Mouse (Mus musculus) forebrain, embryonic 11.5 days (tissue): ENCODE measurements around the gene Pnmt. TPM values are rescaled to one million over a fixed set of nuclear protein-coding genes. Genes with fewer than 3 reads are reported as not detected.
A peak's percentile ranks its signal among the peaks of the same experiment; 100 is the strongest.

Experiments
- ATAC-seq: fragments of 200-750 bp; cut with Nextera tagmentation; replicated peaks from 2 replicates; pipeline ENCODE4 v1.8.0; 2017; ENCODE audit warnings: moderate TSS enrichment; ENCODE audit not compliant: low FRiP score
- DNase-seq: peaks from one replicate; pipeline ENCODE4 v3.0.0-alpha.2; 2017; ENCODE audit warnings: low spot score
- H3K27ac ChIP-seq: fragments of 300-500 bp; sonication (generic); 2 replicates; pipeline ENCODE4 v1.5.1; 2014; ENCODE audit warnings: low read depth, low read length
- H3K27me3 ChIP-seq: fragments of 300-500 bp; sonication (generic); 2 replicates; pipeline ENCODE4 v1.6.1; 2014; ENCODE audit warnings: mild to moderate bottlenecking, low read length, mixed read lengths; ENCODE audit not compliant: control insufficient read depth, insufficient read depth
- H3K36me3 ChIP-seq: fragments of 300-500 bp; sonication (generic); 2 replicates; pipeline ENCODE4 v1.6.1; 2014; ENCODE audit warnings: mild to moderate bottlenecking, low read length, moderate library complexity, mixed read lengths; ENCODE audit not compliant: control insufficient read depth, insufficient read depth
- H3K4me1 ChIP-seq: fragments of 300-500 bp; sonication (generic); replicated peaks from 2 replicates; pipeline ENCODE4 v1.6.1; 2014; ENCODE audit warnings: low read length, mixed read lengths; ENCODE audit not compliant: control insufficient read depth, insufficient read depth
- H3K4me2 ChIP-seq: fragments of 300-500 bp; sonication (generic); 2 replicates; pipeline ENCODE4 v1.6.1; 2014; ENCODE audit warnings: low read depth, mild to moderate bottlenecking, low read length, moderate library complexity, mixed read lengths; ENCODE audit not compliant: severe bottlenecking
- H3K4me3 ChIP-seq: fragments of 300-500 bp; sonication (generic); 2 replicates; pipeline ENCODE4 v1.5.1; 2014; ENCODE audit warnings: low read depth, low read length
- H3K9ac ChIP-seq: fragments of 300-500 bp; sonication (generic); 2 replicates; pipeline ENCODE4 v1.6.1; 2014; ENCODE audit warnings: low read length
- H3K9me3 ChIP-seq: fragments of 300-500 bp; sonication (generic); 2 replicates; pipeline ENCODE4 v1.6.1; 2016; ENCODE audit warnings: low read length, mixed read lengths; ENCODE audit not compliant: control insufficient read depth
- WGBS: fragments of 180-500 bp; shearing (Covaris S2); extraction: QIAGEN DNeasy Blood & Tissue Kit; methylation state at CpG from one replicate; pipeline ENCODE4 v1.1.7; 2014; 5-methylcytosine and 5-hydroxymethylcytosine counted together
- polyA plus RNA-seq: library from polyadenylated mRNA; unstranded; fragments of >200 nt; fragmentation: Nextera tagmentation; extraction: Ambion mirVana; gene quantifications from 2 replicates; pipeline ENCODE4 v1.2.1, GENCODE M21; 2014

Pnmt gene
- polyA plus RNA-seq, 1 experiment from 2014 or later = not detected

GRCm38 (mm10) chr11:98393317-98393716 is 7.1 kb downstream of the Pnmt start:
- no peak for ATAC-seq
- H3K36me3 ChIP-seq = no peaks in the 10 kb centered on the region
- H3K9ac ChIP-seq = no peak overlapping the region
- 79% methylated on average over 6 of the region's 6 CpGs for WGBS
- peaks cover under 1% of the 10 kb centered on the region; the same call in 1 of the 2 replicates for H3K27me3 ChIP-seq
- DNase-seq = no peak
- H3K4me2 ChIP-seq = no peak overlapping the region
- 0 out of 2 replicates have a peak, but pooled peaks cover 2% of the 10 kb centered on the region for H3K4me1 ChIP-seq
- no peaks in the 10 kb centered on the region for H3K9me3 ChIP-seq
- H3K4me3 ChIP-seq = no peak overlapping the region
- no peak overlapping the region for H3K27ac ChIP-seq

- Histone ChIP-seq H3K9ac (no peak overlapping the region), H3K4me3 (no peak overlapping the region), H3K4me2 (no peak overlapping the region), H3K27me3 (no peaks in the 10 kb centered on the region; the same call in 1 of the 2 replicates), H3K27ac (no peak overlapping the region), H3K9me3 (no peaks in the 10 kb centered on the region), H3K4me1 (no peaks in the 10 kb centered on the region), H3K36me3 (no peaks in the 10 kb centered on the region)
- ATAC-seq (no peak), DNase-seq (no peak)
- 59% methylated on average over 6 of the region's 6 CpGs for WGBS
Measured at GRCm38 (mm10) chr11:98394301-98394700, 8.1 kb downstream of the Pnmt start.

- Histone ChIP-seq H3K9ac (no peak overlapping the region), H3K27ac (no peak overlapping the region)
- WGBS = 67% methylated on average over 4 of the region's 4 CpGs
Measured at GRCm38 (mm10) chr11:98395041-98395440, 8.8 kb downstream of the Pnmt start.

GRCm38 (mm10) chr11:98397946-98398345 is 11.7 kb downstream of the Pnmt start:
- no peaks in the 10 kb centered on the region for H3K36me3 ChIP-seq
- DNase-seq (no peak), ATAC-seq (no peak)
- no peaks in the 10 kb centered on the region for H3K27me3 ChIP-seq
- H3K4me2 ChIP-seq = no peak overlapping the region
- no peak overlapping the region for H3K9ac ChIP-seq
- H3K4me1 ChIP-seq = 0 out of 2 replicates have a peak, but pooled peaks cover 3% of the 10 kb centered on the region
- H3K27ac ChIP-seq = no peak overlapping the region
- no peak overlapping the region for H3K4me3 ChIP-seq
- 90% methylated on average over 7 of the region's 7 CpGs for WGBS
- H3K9me3 ChIP-seq = no peaks in the 10 kb centered on the region

More at GRCm38 (mm10) chr11:98395041-98395440, 8.8 kb downstream of the Pnmt start:
- no peaks in the 10 kb centered on the region for H3K36me3 ChIP-seq
- H3K4me3 ChIP-seq = no peak overlapping the region
- no peaks in the 10 kb centered on the region for H3K4me1 ChIP-seq
- H3K4me2 ChIP-seq = no peak overlapping the region
- no peaks in the 10 kb centered on the region for H3K27me3 ChIP-seq
- ATAC-seq (no peak), DNase-seq (no peak)
- H3K9me3 ChIP-seq = no peaks in the 10 kb centered on the region

- DNase-seq = peak; percentile 92
- peak; percentile 91 for ATAC-seq
- Histone ChIP-seq H3K36me3 (no peaks in the 10 kb centered on the region), H3K4me2 (peak within 1 kb of the TSS; percentile 69), H3K27ac (peak within 1 kb of the TSS; percentile 98), H3K9ac (peak within 1 kb of the TSS; percentile 87), H3K27me3 (no peaks in the 10 kb centered on the region), H3K4me1 (0 out of 2 replicates have a peak, but pooled peaks cover 3% of the 10 kb centered on the region), H3K4me3 (peak within 1 kb of the TSS; percentile 69), H3K9me3 (no peaks in the 10 kb centered on the region)
- under 1% methylated on average over 40 of the region's 40 CpGs for WGBS
Measured at GRCm38 (mm10) chr11:98400161-98400726, 14.0 kb downstream of the Pnmt start, which contains the start of gene Pgap3. Pgap3 (minus strand) TSS chr11:98400490.

- DNase-seq = no peak
- 0 out of 2 replicates have a peak, but pooled peaks have one; percentile 13 for ATAC-seq
- Histone ChIP-seq H3K27ac (peak overlapping the region; percentile 98; the same call in 1 of the 2 replicates), H3K4me2 (peak overlapping the region; percentile 69), H3K9ac (peak overlapping the region; percentile 87), H3K27me3 (no peaks in the 10 kb centered on the region), H3K4me3 (peak overlapping the region; percentile 69), H3K9me3 (no peaks in the 10 kb centered on the region), H3K36me3 (no peaks in the 10 kb centered on the region), H3K4me1 (0 out of 2 replicates have a peak, but pooled peaks cover 3% of the 10 kb centered on the region)
- 59% methylated on average over 3 of the region's 3 CpGs for WGBS
Measured at GRCm38 (mm10) chr11:98400816-98401215, 14.6 kb downstream of the Pnmt start.

- H3K4me2 ChIP-seq = no peak overlapping the region
- peaks cover 12% of the 10 kb centered on the region; the same call in 1 of the 2 replicates for H3K27me3 ChIP-seq
- 77% methylated on average over 6 of the region's 6 CpGs for WGBS
- H3K36me3 ChIP-seq = no peaks in the 10 kb centered on the region
- H3K4me1 ChIP-seq = peaks cover 7% of the 10 kb centered on the region; the same call in 1 of the 2 replicates
- no peak overlapping the region for H3K4me3 ChIP-seq
- ATAC-seq (no peak), DNase-seq (no peak)
- H3K9ac ChIP-seq = no peak overlapping the region
- H3K27ac ChIP-seq = no peak overlapping the region
- H3K9me3 ChIP-seq = no peaks in the 10 kb centered on the region
Measured at GRCm38 (mm10) chr11:98406621-98407020, 20.4 kb downstream of the Pnmt start.

GRCm38 (mm10) chr11:98408872-98409271 is 22.6 kb downstream of the Pnmt start:
- Histone ChIP-seq H3K9me3 (no peaks in the 10 kb centered on the region), H3K27ac (no peak overlapping the region), H3K4me2 (peak overlapping the region; percentile 31; the same call in 1 of the 2 replicates), H3K9ac (peak overlapping the region; percentile 33), H3K4me1 (peaks cover 9% of the 10 kb centered on the region; the same call in 1 of the 2 replicates), H3K36me3 (no peaks in the 10 kb centered on the region), H3K27me3 (peaks cover 13% of the 10 kb centered on the region; the same call in 1 of the 2 replicates), H3K4me3 (no peak overlapping the region)
- no peak for DNase-seq
- ATAC-seq = 0 out of 2 replicates have a peak, but pooled peaks have one; percentile 23
- WGBS = 66% methylated on average over 8 of the region's 8 CpGs
